Mouse (Mus musculus) ES-Bruce4 (cell line): ENCODE data around the gene Agfg2.

Experiments
- CTCF ChIP-seq: IDR thresholded peaks from one replicate; pipeline ENCODE4 v1.8.1; 2011; ENCODE audit warnings: low read depth, low read length
- EP300 ChIP-seq: IDR thresholded peaks from 2 replicates; pipeline ENCODE4 v1.6.1; 2011; ENCODE audit warnings: low read depth, low read length; ENCODE audit not compliant: insufficient read depth
- POLR2A ChIP-seq: IDR thresholded peaks from one replicate; pipeline ENCODE4 v1.8.1; 2011; ENCODE audit warnings: low read length; ENCODE audit not compliant: insufficient read depth

DNA sequence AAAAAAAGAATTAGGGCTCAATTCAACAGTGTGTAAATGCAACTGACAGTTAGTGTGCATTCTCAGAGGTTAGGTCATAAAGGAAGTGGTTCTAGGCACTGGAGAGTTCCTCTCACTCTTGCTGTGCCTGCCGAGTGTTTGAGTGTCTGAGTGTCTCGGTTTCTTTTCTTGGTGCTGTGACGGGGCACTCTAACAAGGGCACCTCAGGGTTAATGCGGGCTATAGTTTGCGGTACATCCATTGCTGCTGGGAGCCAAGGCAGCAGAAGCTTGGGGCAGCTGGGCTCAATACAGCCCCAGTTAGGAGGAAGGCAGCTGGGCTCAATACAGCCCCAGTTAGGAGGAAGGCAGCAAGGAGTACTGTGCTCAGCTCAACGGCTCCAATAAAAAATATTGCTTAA lies 20.7 kb upstream of the Agfg2 start:
- TF ChIP-seq EP300 (no peak), POLR2A (no peak), CTCF (no peak)
